Mouse (Mus musculus) inflammation-experienced regulatory T-cells, adult 6 months (primary cell): ENCODE results near the gene Gm10309. TPM values are rescaled to one million over a fixed set of nuclear protein-coding genes. Genes with fewer than 3 reads are reported as not detected.

Experiments used
- ATAC-seq: one replicate; pipeline ENCODE4 v1.8.0; 2017
- polyA plus RNA-seq, 3 experiments: library from polyadenylated mRNA; unstranded; fragments of 100-300 nt; shearing (Covaris generic); gene quantifications; one replicate each; pipeline ENCODE4 v1.2.1; 2017

The Gm10309 gene
- polyA plus RNA-seq, 3 experiments from 2014 or later = 0.35 to 1.3 (median 1.1) TPM

- no peak for ATAC-seq
Observed at GRCm38 (mm10) chr17:86467967-86468366, 37.1 kb downstream of the Gm10309 start.

GRCm38 (mm10) chr17:86467291-86467898, 37.6 kb downstream of the Gm10309 start:
- no peak for ATAC-seq

- ATAC-seq = no peak
Observed at GRCm38 (mm10) chr17:86466871-86467270, 38.2 kb downstream of the Gm10309 start.

- ATAC-seq = no peak
Observed at GRCm38 (mm10) chr17:86466412-86466811, 38.6 kb downstream of the Gm10309 start.

- no peak for ATAC-seq
Observed at GRCm38 (mm10) chr17:86465865-86466264, 39.2 kb downstream of the Gm10309 start.

GRCm38 (mm10) chr17:86464689-86465363, 40.2 kb downstream of the Gm10309 start:
- no peak for ATAC-seq

GRCm38 (mm10) chr17:86464197-86464596, 40.8 kb downstream of the Gm10309 start:
- ATAC-seq = no peak

GRCm38 (mm10) chr17:86463369-86463768, 41.7 kb downstream of the Gm10309 start:
- no peak for ATAC-seq

GRCm38 (mm10) chr17:86460645-86461430, 44.2 kb downstream of the Gm10309 start:
- no peak for ATAC-seq

GRCm38 (mm10) chr17:86458302-86458980, 46.6 kb downstream of the Gm10309 start:
- ATAC-seq = no peak

GRCm38 (mm10) chr17:86456512-86456911, 48.5 kb downstream of the Gm10309 start:
- ATAC-seq = no peak

- ATAC-seq = no peak
Observed at GRCm38 (mm10) chr17:86454351-86454706, 50.7 kb downstream of the Gm10309 start.

GRCm38 (mm10) chr17:86453673-86454350, 51.2 kb downstream of the Gm10309 start:
- ATAC-seq = no peak

GRCm38 (mm10) chr17:86452934-86453333, 52.1 kb downstream of the Gm10309 start:
- ATAC-seq = no peak

Other genes with a start within 250 kb of the Gm10309 start
- gene Epas1, start 248.5 kb upstream of the Gm10309 start, polyA plus RNA-seq = 1 to 10 TPM; 2.8 to 5.3 (median 3.6) TPM